Mouse (Mus musculus) ES-Bruce4 (cell line): ENCODE results near the gene Gak.

Experiments used
- EP300 ChIP-seq: IDR thresholded peaks from 2 replicates; pipeline ENCODE4 v1.6.1; 2011; ENCODE audit warnings: low read depth, low read length; ENCODE audit not compliant: insufficient read depth
- POLR2A ChIP-seq: IDR thresholded peaks from one replicate; pipeline ENCODE4 v1.8.1; 2011; ENCODE audit warnings: low read length; ENCODE audit not compliant: insufficient read depth

- TF ChIP-seq EP300 = no peak
- no peak for TF ChIP-seq POLR2A
Observed at GRCm38 (mm10) chr5:108633676-108634075, 4.1 kb upstream of the Gak start.
